Mouse (Mus musculus): ENCODE data around the gene Rfx4.

DNA sequence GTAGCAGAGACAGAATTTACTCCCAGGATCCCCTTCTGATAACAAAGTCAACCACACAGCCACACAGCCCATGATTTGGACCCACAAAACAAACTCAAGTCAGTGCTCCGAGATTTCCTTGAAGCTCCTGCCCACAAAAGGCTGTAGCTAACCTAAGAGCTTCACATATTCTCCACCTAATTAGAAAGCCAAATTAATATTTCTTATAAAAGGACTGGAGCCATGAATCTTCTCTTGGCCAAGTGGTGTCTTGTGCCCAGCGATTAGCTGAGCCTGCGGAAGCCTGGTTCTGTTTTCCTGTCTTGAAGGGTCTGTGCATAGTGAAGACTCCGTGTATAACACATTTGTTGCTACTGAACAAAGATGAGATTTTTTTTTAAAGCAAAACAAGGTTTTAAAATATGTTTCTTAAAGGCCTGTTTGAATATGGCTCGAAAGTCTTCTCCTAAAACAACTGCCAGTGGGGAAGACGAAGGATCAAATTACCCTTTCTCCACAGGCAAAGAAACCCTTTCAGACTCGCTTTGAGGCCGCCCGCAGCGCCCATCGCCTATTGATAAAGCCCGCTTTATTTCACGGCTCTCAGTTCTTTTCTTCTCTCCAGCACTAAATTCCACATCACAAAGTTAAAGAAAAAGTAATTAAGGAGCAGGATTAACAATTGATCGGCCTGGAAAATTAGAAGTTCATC, 103.1 kb downstream of the Rfx4 start:
- TF ChIP-seq CTCF (IDR thresholded peaks at IDR 0.05; ENCODE audit: control insufficient read depth, insufficient read depth, insufficient read length): no peak
- no peak for TF ChIP-seq MAX (IDR thresholded peaks at IDR 0.05)
- no peak for TF ChIP-seq MYOG (IDR thresholded peaks at IDR 0.05; ENCODE audit: control insufficient read depth, extremely low read depth, insufficient read length)

All from C2C12 (cell line).